Mouse (Mus musculus) liver, embryonic 16.5 days (tissue): ENCODE measurements around the gene Grm3. TPM values are rescaled to one million over a fixed set of nuclear protein-coding genes. Genes with fewer than 3 reads are reported as not detected.

Experiments
- ATAC-seq: fragments of 200-750 bp; cut with Nextera tagmentation; 2 replicates; pipeline ENCODE4 v1.8.0; 2017; ENCODE audit warnings: low read depth, mild to moderate bottlenecking, moderate number of reproducible peaks, moderate library complexity
- H3K27ac ChIP-seq: fragments of 300-500 bp; sonication (generic); 2 replicates; pipeline ENCODE4 v1.5.1; 2014; ENCODE audit warnings: mild to moderate bottlenecking, low read length
- H3K27me3 ChIP-seq: fragments of 300-500 bp; sonication (generic); 2 replicates; pipeline ENCODE4 v1.6.1; 2014; ENCODE audit warnings: low read depth, low read length, mixed read lengths; ENCODE audit not compliant: control insufficient read depth, insufficient read depth
- H3K36me3 ChIP-seq: fragments of 300-500 bp; sonication (generic); 2 replicates; pipeline ENCODE4 v1.6.1; 2014; ENCODE audit warnings: mild to moderate bottlenecking; ENCODE audit not compliant: control insufficient read depth, insufficient read depth
- H3K4me1 ChIP-seq: fragments of 300-500 bp; sonication (generic); 2 replicates; pipeline ENCODE4 v1.6.1; 2014; ENCODE audit warnings: low read depth, low read length, mixed read lengths; ENCODE audit not compliant: control insufficient read depth
- H3K4me2 ChIP-seq: fragments of 300-500 bp; sonication (generic); 2 replicates; pipeline ENCODE4 v1.6.1; 2014; ENCODE audit warnings: low read depth, low read length, mixed read lengths
- H3K4me3 ChIP-seq: fragments of 300-500 bp; sonication (generic); 2 replicates; pipeline ENCODE4 v1.5.1; 2014; ENCODE audit warnings: low read depth, mild to moderate bottlenecking, low read length
- H3K9ac ChIP-seq: fragments of 300-500 bp; sonication (generic); 2 replicates; pipeline ENCODE4 v1.6.1; 2014; ENCODE audit warnings: low read depth, low read length
- H3K9me3 ChIP-seq: fragments of 300-500 bp; sonication (generic); replicated peaks from 2 replicates; pipeline ENCODE4 v1.6.1; 2016; ENCODE audit warnings: low read length; ENCODE audit not compliant: control insufficient read depth
- WGBS: fragments of 180-500 bp; shearing (Covaris S2); extraction: QIAGEN DNeasy Blood & Tissue Kit; methylation state at CpG from one replicate; pipeline ENCODE4 v1.1.7; 2014; ENCODE audit not compliant: insufficient replicate concordance; 5-methylcytosine and 5-hydroxymethylcytosine counted together
- polyA plus RNA-seq: library from polyadenylated mRNA; unstranded; fragments of >200 nt; fragmentation: Nextera tagmentation; extraction: Ambion mirVana; gene quantifications from 2 replicates; pipeline ENCODE4 v1.2.1, GENCODE M21; 2015

Grm3 gene
- polyA plus RNA-seq, 1 experiment from 2014 or later, result 0.05 TPM

DNA sequence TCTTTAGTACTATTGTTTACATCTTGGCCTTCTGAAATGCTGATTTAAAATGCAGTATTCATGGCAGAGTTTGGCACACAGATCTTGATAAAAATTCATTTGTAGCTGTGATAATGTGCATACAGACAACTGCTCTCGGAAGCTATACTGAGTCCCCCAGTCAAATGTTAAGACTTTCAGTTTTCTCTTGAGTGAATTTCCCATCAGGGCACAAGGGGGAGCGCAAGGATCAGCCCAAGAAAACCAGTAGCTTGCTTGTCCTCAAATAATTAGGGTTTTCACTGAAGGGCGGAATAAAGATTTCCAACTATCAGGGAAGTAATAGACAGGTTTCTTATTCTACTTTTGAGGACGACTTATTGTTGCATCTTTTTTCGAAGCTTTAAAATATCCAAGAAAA is 275.4 kb downstream of the Grm3 start:
- ATAC-seq, result no peak
- H3K4me2 ChIP-seq, result no peak overlapping the region
- no peak overlapping the region for H3K9ac ChIP-seq
- H3K4me3 ChIP-seq, result no peak overlapping the region
- no peaks in the 10 kb centered on the region for H3K4me1 ChIP-seq
- H3K27me3 ChIP-seq, result no peaks in the 10 kb centered on the region
- WGBS, result 42% methylated on average over 5 of the region's 5 CpGs
- no peak overlapping the region for H3K27ac ChIP-seq
- no peaks in the 10 kb centered on the region for H3K36me3 ChIP-seq
- no peaks in the 10 kb centered on the region for H3K9me3 ChIP-seq

DNA sequence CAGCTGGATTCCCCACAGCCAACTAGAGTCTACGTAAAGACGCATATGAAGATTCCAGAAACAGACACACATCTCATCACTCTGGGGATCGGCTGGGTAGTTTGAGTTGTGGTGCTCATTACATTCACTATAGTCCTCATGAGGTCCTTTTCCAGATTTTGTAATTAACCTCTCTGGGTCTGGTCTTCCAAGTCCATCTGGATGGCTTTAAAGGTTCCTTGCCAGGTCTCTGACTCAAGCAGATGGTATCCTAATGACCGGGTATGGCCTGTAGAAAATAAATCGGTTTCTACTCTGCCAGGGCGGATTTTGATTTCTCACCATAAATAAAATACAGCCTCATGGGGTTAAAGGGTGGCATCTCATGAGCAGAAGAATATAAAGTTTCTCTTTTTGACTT is 276.0 kb downstream of the Grm3 start:
- no peaks in the 10 kb centered on the region for H3K27me3 ChIP-seq
- no peaks in the 10 kb centered on the region for H3K9me3 ChIP-seq
- H3K4me1 ChIP-seq, result no peaks in the 10 kb centered on the region
- no peaks in the 10 kb centered on the region for H3K36me3 ChIP-seq
- H3K9ac ChIP-seq, result no peak overlapping the region
- no peak for ATAC-seq
- H3K4me2 ChIP-seq, result no peak overlapping the region
- WGBS, result 60% methylated on average over 6 of the region's 6 CpGs
- H3K4me3 ChIP-seq, result no peak overlapping the region
- no peak overlapping the region for H3K27ac ChIP-seq

DNA sequence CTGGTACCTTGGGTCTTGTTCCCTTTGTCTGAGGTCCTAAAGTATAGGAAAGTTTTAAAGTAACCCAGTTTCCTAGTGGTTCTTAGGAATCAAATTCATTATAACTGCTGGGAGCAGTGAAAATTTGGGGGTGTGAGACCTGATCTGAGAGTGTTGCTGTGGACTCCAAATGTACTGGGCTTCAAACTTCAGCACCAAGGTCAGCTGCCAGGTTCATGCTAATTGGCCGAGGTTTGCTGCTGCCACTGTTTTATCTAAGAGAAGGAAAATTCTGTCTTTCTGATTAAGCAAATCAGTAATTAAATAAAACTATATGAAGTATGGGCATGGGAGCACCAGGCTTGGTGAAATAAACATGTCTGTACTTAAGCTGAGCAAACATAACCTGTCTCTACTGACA is 278.8 kb downstream of the Grm3 start:
- H3K9me3 ChIP-seq, result no peaks in the 10 kb centered on the region
- no peaks in the 10 kb centered on the region for H3K36me3 ChIP-seq
- no peak overlapping the region for H3K27ac ChIP-seq
- no peaks in the 10 kb centered on the region for H3K27me3 ChIP-seq
- H3K4me2 ChIP-seq, result no peak overlapping the region
- no peak overlapping the region for H3K4me3 ChIP-seq
- no peaks in the 10 kb centered on the region for H3K4me1 ChIP-seq
- no peak for ATAC-seq
- 0% methylated on average over 1 of the region's 1 CpGs for WGBS
- no peak overlapping the region for H3K9ac ChIP-seq
